30 mouse cellular contexts compared by ENCODE assay signal in the genomic region with DNA sequence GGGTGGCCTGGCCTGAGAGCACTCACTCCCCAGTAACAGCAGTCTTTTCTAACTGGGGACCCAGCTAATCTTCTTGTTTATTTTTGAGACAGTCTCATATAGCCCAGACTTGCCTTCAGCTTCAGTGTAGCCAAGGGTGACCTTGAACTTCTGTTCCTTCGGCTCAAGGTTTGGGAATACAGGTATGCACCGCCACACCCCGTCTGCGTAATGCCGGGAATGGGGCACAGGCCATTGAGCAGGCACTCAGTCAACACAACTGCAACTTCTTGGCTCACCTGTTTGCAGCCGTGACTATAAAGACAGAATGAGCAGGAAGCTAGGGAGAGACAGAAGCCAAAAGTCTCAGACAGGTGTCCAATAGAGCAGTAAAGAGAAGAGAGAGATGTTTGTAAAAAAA. TPM values are rescaled to one million over a fixed set of nuclear protein-coding genes. Genes with fewer than 3 reads are reported as not detected.
A peak's percentile ranks its signal among the peaks of the same experiment; 100 is the strongest.
DNase-seq lines count a peak whose midpoint lies in the region; ATAC-seq and TF ChIP-seq lines count a peak whose summit lies in the region.
"Had no signal": no experiment of that assay in that cellular context is flagged by ENCODE, and none has a peak within 500 bp of the region (broad histone marks: within the 10 kb centered on the region; RNA-seq: fewer than 3 reads in every experiment).

No protein-coding gene starts in this region.

- TF ChIP-seq EP300 in lung, postnatal 0 days (IDR thresholded peaks at IDR 0.05), result no peak

- no peak overlapping the region for H3K4me3 ChIP-seq in lung, postnatal 0 days (ENCODE audit: low read depth, low read length)
- no peak overlapping the region for H3K4me3 ChIP-seq in hindbrain, embryonic 10.5 days
- H3K4me3 ChIP-seq: embryonic facial prominence, embryonic 13.5 days; erythroblast, embryonic 14.5 days; forebrain, embryonic 12.5 days; heart, adult 2 months; heart, embryonic 13.5 days; hindbrain, embryonic 12.5 days; layer of hippocampus, adult 2 months; midbrain, embryonic 10.5 days; neural tube, embryonic 15.5 days had no signal

- ATAC-seq in lung, postnatal 0 days, result peak; percentile 27; the same call in 1 of the 2 replicates
- ATAC-seq: activated CD4-positive, CD25-positive, alpha-beta regulatory T cell, adult 4 months; midbrain, embryonic 16.5 days; Patski had no signal

- WGBS in lung, postnatal 0 days, result 66% methylated on average over 6 of the region's 6 CpGs
- whole genome bisulfite sequencing in hindbrain, embryonic 10.5 days, result 93% methylated on average over 6 of the region's 6 CpGs

- no peak for TF ChIP-seq CTCF in lung, postnatal 0 days (IDR thresholded peaks at IDR 0.05)

- peaks cover 10% of the 10 kb centered on the region; the same call in 1 of the 2 replicates for H3K27me3 ChIP-seq in lung, postnatal 0 days (replicated peaks; ENCODE audit: insufficient read depth, low read length)
- H3K27me3 ChIP-seq in hindbrain, embryonic 10.5 days (ENCODE audit: insufficient read depth, poor library complexity, severe bottlenecking), result peaks cover 44% of the 10 kb centered on the region
- H3K27me3 ChIP-seq: Patski had no signal

- no peak overlapping the region for H3K4me2 ChIP-seq in lung, postnatal 0 days (replicated peaks; ENCODE audit: low read depth, low read length)
- H3K4me2 ChIP-seq: embryonic facial prominence, embryonic 13.5 days; forebrain, embryonic 12.5 days; heart, embryonic 13.5 days; hindbrain, embryonic 12.5 days; neural tube, embryonic 15.5 days had no signal

- no peaks in the 10 kb centered on the region for H3K4me1 ChIP-seq in lung, postnatal 0 days (ENCODE audit: insufficient read depth, low read depth, low read length)
- H3K4me1 ChIP-seq in hindbrain, embryonic 10.5 days (replicated peaks), result peaks cover 8% of the 10 kb centered on the region

- no peaks in the 10 kb centered on the region for H3K36me3 ChIP-seq in lung, postnatal 0 days (ENCODE audit: insufficient read depth, low read length)
- peaks cover 13% of the 10 kb centered on the region for H3K36me3 ChIP-seq in hindbrain, embryonic 10.5 days

- DNase-seq in lung, postnatal 0 days (ENCODE audit: low spot score), result no peak
- DNase-seq in lung, postnatal 25 days (ENCODE audit: low spot score), result no peak
- peak; percentile 65 for DNase-seq in ZHBTc4 (ENCODE audit: low read depth, low spot score)
- peak; percentile 43 to 53 for DNase-seq in kidney, postnatal 36 days
- no peak for DNase-seq in cerebellum, adult 11-12 months
- no peak for DNase-seq in spleen, postnatal 4 days (ENCODE audit: low spot score in 2 of 2)
- DNase-seq in hindbrain, embryonic 10.5 days (ENCODE audit: low spot score), result no peak
- DNase-seq: adrenal gland, adult 8-10 months; cerebellum, adult 2 months; cerebellum, postnatal 25 days; gastrocnemius, postnatal 36 days; heart, adult 2 months; heart, postnatal 14 days; thymus, postnatal 14 days had no signal

- H3K27ac ChIP-seq in lung, postnatal 0 days (ENCODE audit: low read length), result no peak overlapping the region
- H3K27ac ChIP-seq in hindbrain, embryonic 10.5 days, result no peak overlapping the region
- H3K27ac ChIP-seq: embryonic facial prominence, embryonic 13.5 days; forebrain, embryonic 12.5 days; heart, adult 2 months; heart, embryonic 13.5 days; hindbrain, embryonic 12.5 days; layer of hippocampus, adult 2 months; midbrain, embryonic 10.5 days; neural tube, embryonic 15.5 days had no signal

- no peaks in the 10 kb centered on the region for H3K9me3 ChIP-seq in lung, postnatal 0 days (ENCODE audit: low read length)
- H3K9me3 ChIP-seq in hindbrain, embryonic 10.5 days, result no peaks in the 10 kb centered on the region
- H3K9me3 ChIP-seq: embryonic facial prominence, embryonic 13.5 days; forebrain, embryonic 12.5 days; heart, embryonic 13.5 days; hindbrain, embryonic 12.5 days; midbrain, embryonic 10.5 days; neural tube, embryonic 15.5 days had no signal

- no peak overlapping the region for H3K9ac ChIP-seq in lung, postnatal 0 days (replicated peaks; ENCODE audit: low read depth)
- H3K9ac ChIP-seq: embryonic facial prominence, embryonic 13.5 days; forebrain, embryonic 12.5 days; heart, embryonic 13.5 days; neural tube, embryonic 15.5 days had no signal

RNA-seq across cellular contexts. Expression of a gene that starts 7.2 kb away (rescaled TPM):
- polyA plus RNA-seq in lung, postnatal 0 days (2015; fragmentation: Nextera tagmentation; extraction: Ambion mirVana), result 0.21 and 0.37 TPM in 2 replicates
- 0.30 TPM in 1 of 2 replicates, not detected in the other for polyA plus RNA-seq in hindbrain, embryonic 10.5 days (2016; fragmentation: Nextera tagmentation; extraction: Ambion mirVana)
- polyA plus RNA-seq: C2C12; embryonic facial prominence, embryonic 13.5 days; erythroblast, embryonic 14.5 days; forebrain, embryonic 12.5 days; heart, adult 2 months; heart, embryonic 13.5 days; hindbrain, embryonic 12.5 days; limb, embryonic 11.5 days; midbrain, embryonic 10.5 days had no signal

RNA-seq across cellular contexts. Expression of a gene that starts 14.9 kb away (rescaled TPM):
- not detected in 2 replicates for polyA plus RNA-seq in lung, postnatal 0 days (2015; fragmentation: Nextera tagmentation; extraction: Ambion mirVana)
- not detected in 2 replicates for polyA plus RNA-seq in hindbrain, embryonic 10.5 days (2016; fragmentation: Nextera tagmentation; extraction: Ambion mirVana)
- polyA plus RNA-seq: activated CD4-positive, CD25-positive, alpha-beta regulatory T cell, adult 4 months; C2C12; cerebellum, adult 2 months; embryonic facial prominence, embryonic 13.5 days; erythroblast, embryonic 14.5 days; forebrain, embryonic 12.5 days; heart, adult 2 months; heart, embryonic 13.5 days; hindbrain, embryonic 12.5 days; limb, embryonic 11.5 days; liver, adult 2 months; liver, embryonic 16.5 days; lung, embryonic 16.5 days; midbrain, embryonic 16.5 days; neural tube, embryonic 15.5 days had no signal

RNA-seq across cellular contexts. Expression of a gene that starts 43.0 kb away (rescaled TPM):
- 11.7 and 13.1 TPM in 2 replicates for polyA plus RNA-seq in lung, postnatal 0 days (2015; fragmentation: Nextera tagmentation; extraction: Ambion mirVana)
- polyA plus RNA-seq in hindbrain, embryonic 10.5 days (2016; fragmentation: Nextera tagmentation; extraction: Ambion mirVana), result 46.6 and 48.8 TPM in 2 replicates

RNA-seq across cellular contexts. Expression of a gene that starts 44.0 kb away (rescaled TPM):
- polyA plus RNA-seq in lung, postnatal 0 days (2015; fragmentation: Nextera tagmentation; extraction: Ambion mirVana), result 16.2 and 18.5 TPM in 2 replicates
- polyA plus RNA-seq in hindbrain, embryonic 10.5 days (2016; fragmentation: Nextera tagmentation; extraction: Ambion mirVana), result 53.2 and 59.2 TPM in 2 replicates

RNA-seq across cellular contexts. Expression of a gene that starts 58.2 kb away (rescaled TPM):
- 11.8 and 12.1 TPM in 2 replicates for polyA plus RNA-seq in lung, postnatal 0 days (2015; fragmentation: Nextera tagmentation; extraction: Ambion mirVana)
- polyA plus RNA-seq in hindbrain, embryonic 10.5 days (2016; fragmentation: Nextera tagmentation; extraction: Ambion mirVana), result 18.3 and 24.7 TPM in 2 replicates

Comparison
In these comparisons a context has a peak if more than half of its experiments do, and no peak if none do; other contexts are left out.
1. DNase-seq: peak in ZHBTc4 (single experiment) and kidney, postnatal 36 days (2 of 2); none in lung, postnatal 0 days (single experiment), lung, postnatal 25 days (single experiment), cerebellum, adult 11-12 months (single experiment), spleen, postnatal 4 days (0 of 2) and hindbrain, embryonic 10.5 days (single experiment).